Mouse (Mus musculus) testis, adult 2 months (tissue): Measurements from ENCODE around the gene Trak2.

Experiments
- CTCF ChIP-seq: fragments of 200-500 bp; IDR thresholded peaks from 2 replicates; pipeline ENCODE4 v1.5.1; 2012; ENCODE audit warnings: low read depth, mild to moderate bottlenecking, inconsistent platforms, low read length, moderate library complexity; ENCODE audit not compliant: control insufficient read depth, insufficient read depth, insufficient replicate concordance
- POLR2A ChIP-seq: fragments of 200-500 bp; IDR thresholded peaks from 2 replicates; pipeline ENCODE4 v1.6.1; 2012; ENCODE audit warnings: low read depth, mild to moderate bottlenecking, inconsistent platforms, low read length, moderate library complexity; ENCODE audit not compliant: control insufficient read depth

DNA sequence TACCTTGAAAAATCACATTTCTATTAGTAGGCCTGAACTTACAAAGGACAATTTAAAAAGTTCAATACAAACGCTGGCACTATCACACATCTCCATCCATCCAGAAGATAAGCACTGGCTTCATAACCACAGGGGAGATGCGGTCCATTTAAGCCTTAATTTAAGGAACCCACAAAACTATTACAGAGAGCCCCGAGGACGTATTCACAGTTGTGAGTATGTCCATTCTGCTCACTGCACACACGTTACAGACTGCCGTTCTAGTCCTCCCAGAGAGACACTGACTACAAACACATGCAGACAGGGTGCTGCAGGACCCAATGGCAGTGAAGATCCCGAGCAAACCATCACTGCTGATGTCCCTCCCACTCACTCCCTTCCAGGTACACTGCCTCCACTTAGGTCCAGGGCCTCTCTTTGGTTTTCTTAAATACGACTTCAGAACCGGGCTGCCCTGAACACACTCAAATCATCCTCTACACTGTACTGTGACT, 35.6 kb downstream of the Trak2 start:
- TF ChIP-seq POLR2A (no peak), CTCF (no peak)
